Mouse (Mus musculus): ENCODE measurements at regions not wholly inside any gene's neighbourhood (a gene's known extent, or its start where the extent isn't known, plus 50 kb on each side); places are given as distances from the start of the nearest gene placed in this dataset.

- no peak for TF ChIP-seq CTCF (IDR thresholded peaks at IDR 0.05; ENCODE audit: low read depth)
- TF ChIP-seq EP300 (optimal IDR thresholded peaks at IDR 0.05): no peak
These were observed 473.5 kb upstream of the Gm10306 start for GRCm38 (mm10) chr4:94082839-94083238.

All from stomach, postnatal 0 days (tissue).